Mouse (Mus musculus): ENCODE measurements at regions not wholly inside any gene's neighbourhood (a gene's known extent, or its start where the extent isn't known, plus 50 kb on each side); places are given as distances from the start of the nearest gene placed in this dataset.
A peak's percentile ranks its signal among the peaks of the same experiment; 100 is the strongest.

GRCm38 (mm10) chr9:41766533-41766920, 357.6 kb downstream of the Sorl1 start:
- DNase-seq (ENCODE audit: low spot score): peak; percentile 32

- DNase-seq (ENCODE audit: low spot score): no peak
These were observed 358.1 kb downstream of the Sorl1 start for GRCm38 (mm10) chr9:41765816-41766532.

GRCm38 (mm10) chr9:41761050-41761576, 363.0 kb downstream of the Sorl1 start:
- DNase-seq (ENCODE audit: low spot score): no peak

GRCm38 (mm10) chr9:41754434-41755002, 369.6 kb downstream of the Sorl1 start:
- DNase-seq (ENCODE audit: low spot score): no peak

- no peak for DNase-seq (ENCODE audit: low spot score)
These were observed 378.0 kb downstream of the Sorl1 start for GRCm38 (mm10) chr9:41745979-41746647.

- no peak for DNase-seq (ENCODE audit: low spot score)
These were observed 382.6 kb downstream of the Sorl1 start for GRCm38 (mm10) chr9:41741500-41741899.

- DNase-seq (ENCODE audit: low spot score): no peak
These were observed 383.6 kb downstream of the Sorl1 start for GRCm38 (mm10) chr9:41740536-41740935.

GRCm38 (mm10) chr9:41737671-41738070, 386.4 kb downstream of the Sorl1 start:
- DNase-seq (ENCODE audit: low spot score): peak; percentile 3

- DNase-seq (ENCODE audit: low spot score): no peak
These were observed 387.2 kb downstream of the Sorl1 start for GRCm38 (mm10) chr9:41736881-41737280.

- DNase-seq (ENCODE audit: low spot score): peak; percentile 64
These were observed 387.8 kb downstream of the Sorl1 start for GRCm38 (mm10) chr9:41736234-41736859.

- peak; percentile 83 for DNase-seq (ENCODE audit: low spot score)
These were observed 388.5 kb downstream of the Sorl1 start for GRCm38 (mm10) chr9:41735448-41736233.

- DNase-seq (ENCODE audit: low spot score): no peak
These were observed 389.1 kb downstream of the Sorl1 start for GRCm38 (mm10) chr9:41734925-41735447.

GRCm38 (mm10) chr9:41721609-41722008, 402.5 kb downstream of the Sorl1 start:
- DNase-seq (ENCODE audit: low spot score): no peak

- DNase-seq (ENCODE audit: low spot score): no peak
These were observed 408.9 kb downstream of the Sorl1 start for GRCm38 (mm10) chr9:41715231-41715630.

- DNase-seq (ENCODE audit: low spot score): no peak
These were observed 418.1 kb downstream of the Sorl1 start for GRCm38 (mm10) chr9:41705972-41706371.

GRCm38 (mm10) chr9:41705461-41705903, 418.6 kb downstream of the Sorl1 start:
- no peak for DNase-seq (ENCODE audit: low spot score)

- no peak for DNase-seq (ENCODE audit: low spot score)
These were observed 421.0 kb downstream of the Sorl1 start for GRCm38 (mm10) chr9:41703091-41703490.

- peak; percentile 50 for DNase-seq (ENCODE audit: low spot score)
These were observed 423.4 kb downstream of the Sorl1 start for GRCm38 (mm10) chr9:41700683-41701082.

GRCm38 (mm10) chr9:41699031-41699430, 425.1 kb downstream of the Sorl1 start:
- no peak for DNase-seq (ENCODE audit: low spot score)

GRCm38 (mm10) chr9:41697611-41698467, 426.3 kb downstream of the Sorl1 start:
- DNase-seq (ENCODE audit: low spot score): peak; percentile 40

Measured in retina, embryonic 14.5 days (tissue).